Mouse (Mus musculus): ENCODE measurements at regions not wholly inside any gene's neighbourhood (a gene's known extent, or its start where the extent isn't known, plus 50 kb on each side); places are given as distances from the start of the nearest gene placed in this dataset.

GRCm38 (mm10) chr4:7996923-7997574 is 241.8 kb downstream of the Car8 start:
- Histone ChIP-seq H3K36me3 (ENCODE audit: insufficient read depth, low read length) (no peaks in the 10 kb centered on the region), H3K27ac (ENCODE audit: low read length) (no peak overlapping the region), H3K9me3 (ENCODE audit: low read length) (no peaks in the 10 kb centered on the region), H3K4me3 (ENCODE audit: low read length) (no peak overlapping the region), H3K9ac (replicated peaks; ENCODE audit: low read length) (no peak overlapping the region), H3K27me3 (ENCODE audit: insufficient read depth, low read length) (no peaks in the 10 kb centered on the region), H3K4me2 (replicated peaks; ENCODE audit: low read depth, low read length) (no peak overlapping the region), H3K4me1 (ENCODE audit: insufficient read depth, low read length) (no peaks in the 10 kb centered on the region)
- no peak for ATAC-seq (ENCODE audit: low FRiP score, low TSS enrichment)
- WGBS, result 79% methylated on average over 6 of the region's 6 CpGs

- Histone ChIP-seq H3K4me1 (ENCODE audit: insufficient read depth, low read length) (no peaks in the 10 kb centered on the region), H3K9me3 (ENCODE audit: low read length) (no peaks in the 10 kb centered on the region), H3K27ac (ENCODE audit: low read length) (no peak overlapping the region), H3K27me3 (ENCODE audit: insufficient read depth, low read length) (no peaks in the 10 kb centered on the region), H3K9ac (replicated peaks; ENCODE audit: low read length) (no peak overlapping the region), H3K4me2 (replicated peaks; ENCODE audit: low read depth, low read length) (no peak overlapping the region), H3K4me3 (ENCODE audit: low read length) (no peak overlapping the region), H3K36me3 (ENCODE audit: insufficient read depth, low read length) (no peaks in the 10 kb centered on the region)
- WGBS, result 58% methylated on average over 3 of the region's 3 CpGs
- no peak for ATAC-seq (ENCODE audit: low FRiP score, low TSS enrichment)
Observed at GRCm38 (mm10) chr4:7992944-7993343, 245.9 kb downstream of the Car8 start.

GRCm38 (mm10) chr4:7987781-7988180 is 251.1 kb downstream of the Car8 start:
- 93% methylated on average over 1 of the region's 1 CpGs for WGBS
- H3K9ac ChIP-seq (replicated peaks; ENCODE audit: low read length), result no peak overlapping the region
- H3K4me3 ChIP-seq (ENCODE audit: low read length), result no peak overlapping the region
- no peak for ATAC-seq (ENCODE audit: low FRiP score, low TSS enrichment)
- no peak overlapping the region for H3K27ac ChIP-seq (ENCODE audit: low read length)
- H3K4me2 ChIP-seq (replicated peaks; ENCODE audit: low read depth, low read length), result no peak overlapping the region
- no peaks in the 10 kb centered on the region for H3K27me3 ChIP-seq (ENCODE audit: insufficient read depth, low read length)
- H3K4me1 ChIP-seq (ENCODE audit: insufficient read depth, low read length), result no peaks in the 10 kb centered on the region
- no peaks in the 10 kb centered on the region for H3K36me3 ChIP-seq (ENCODE audit: insufficient read depth, low read length)
- no peaks in the 10 kb centered on the region for H3K9me3 ChIP-seq (ENCODE audit: low read length)

GRCm38 (mm10) chr4:7987346-7987745 is 251.5 kb downstream of the Car8 start:
- Histone ChIP-seq H3K27ac (ENCODE audit: low read length) (no peak overlapping the region), H3K4me1 (ENCODE audit: insufficient read depth, low read length) (no peaks in the 10 kb centered on the region), H3K27me3 (ENCODE audit: insufficient read depth, low read length) (no peaks in the 10 kb centered on the region), H3K4me3 (ENCODE audit: low read length) (no peak overlapping the region), H3K9me3 (ENCODE audit: low read length) (no peaks in the 10 kb centered on the region), H3K9ac (replicated peaks; ENCODE audit: low read length) (no peak overlapping the region), H3K36me3 (ENCODE audit: insufficient read depth, low read length) (no peaks in the 10 kb centered on the region), H3K4me2 (replicated peaks; ENCODE audit: low read depth, low read length) (no peak overlapping the region)
- 83% methylated on average over 3 of the region's 3 CpGs for WGBS
- no peak for ATAC-seq (ENCODE audit: low FRiP score, low TSS enrichment)

GRCm38 (mm10) chr4:7984814-7985213 is 254.0 kb downstream of the Car8 start:
- no peaks in the 10 kb centered on the region for H3K4me1 ChIP-seq (ENCODE audit: insufficient read depth, low read length)

GRCm38 (mm10) chr4:7979772-7980351 is 259.0 kb downstream of the Car8 start:
- Histone ChIP-seq H3K4me1 (ENCODE audit: insufficient read depth, low read length) (no peaks in the 10 kb centered on the region), H3K27ac (ENCODE audit: low read length) (no peak overlapping the region), H3K4me3 (ENCODE audit: low read length) (no peak overlapping the region), H3K4me2 (replicated peaks; ENCODE audit: low read depth, low read length) (no peak overlapping the region), H3K36me3 (ENCODE audit: insufficient read depth, low read length) (no peaks in the 10 kb centered on the region), H3K27me3 (ENCODE audit: insufficient read depth, low read length) (no peaks in the 10 kb centered on the region), H3K9ac (replicated peaks; ENCODE audit: low read length) (no peak overlapping the region), H3K9me3 (ENCODE audit: low read length) (no peaks in the 10 kb centered on the region)
- 86% methylated on average over 12 of the region's 12 CpGs for WGBS
- ATAC-seq (ENCODE audit: low FRiP score, low TSS enrichment), result no peak

More at GRCm38 (mm10) chr4:7984814-7985213, 254.0 kb downstream of the Car8 start:
- ATAC-seq (ENCODE audit: low FRiP score, low TSS enrichment), result no peak
- Histone ChIP-seq H3K27me3 (ENCODE audit: insufficient read depth, low read length) (no peaks in the 10 kb centered on the region), H3K9me3 (ENCODE audit: low read length) (no peaks in the 10 kb centered on the region), H3K4me3 (ENCODE audit: low read length) (no peak overlapping the region), H3K36me3 (ENCODE audit: insufficient read depth, low read length) (no peaks in the 10 kb centered on the region), H3K27ac (ENCODE audit: low read length) (no peak overlapping the region), H3K4me2 (replicated peaks; ENCODE audit: low read depth, low read length) (no peak overlapping the region), H3K9ac (replicated peaks; ENCODE audit: low read length) (no peak overlapping the region)
- 90% methylated on average over 6 of the region's 6 CpGs for WGBS

GRCm38 (mm10) chr4:7977661-7978444 is 261.0 kb downstream of the Car8 start:
- no peak overlapping the region for H3K27ac ChIP-seq (ENCODE audit: low read length)
- ATAC-seq (ENCODE audit: low FRiP score, low TSS enrichment), result 0 out of 2 replicates have a peak, but pooled peaks have one; percentile 19
- no peak overlapping the region for H3K4me2 ChIP-seq (replicated peaks; ENCODE audit: low read depth, low read length)
- H3K36me3 ChIP-seq (ENCODE audit: insufficient read depth, low read length), result no peaks in the 10 kb centered on the region
- H3K9me3 ChIP-seq (ENCODE audit: low read length), result no peaks in the 10 kb centered on the region
- H3K4me3 ChIP-seq (ENCODE audit: low read length), result no peak overlapping the region
- H3K27me3 ChIP-seq (ENCODE audit: insufficient read depth, low read length), result no peaks in the 10 kb centered on the region
- H3K4me1 ChIP-seq (ENCODE audit: insufficient read depth, low read length), result no peaks in the 10 kb centered on the region
- WGBS, result 39% methylated on average over 5 of the region's 5 CpGs
- H3K9ac ChIP-seq (replicated peaks; ENCODE audit: low read length), result no peak overlapping the region

GRCm38 (mm10) chr4:7970272-7970671 is 268.6 kb downstream of the Car8 start:
- Histone ChIP-seq H3K36me3 (ENCODE audit: insufficient read depth, low read length) (no peaks in the 10 kb centered on the region), H3K27me3 (ENCODE audit: insufficient read depth, low read length) (no peaks in the 10 kb centered on the region), H3K4me2 (replicated peaks; ENCODE audit: low read depth, low read length) (no peak overlapping the region), H3K9ac (replicated peaks; ENCODE audit: low read length) (no peak overlapping the region), H3K4me3 (ENCODE audit: low read length) (no peak overlapping the region), H3K27ac (ENCODE audit: low read length) (no peak overlapping the region), H3K9me3 (ENCODE audit: low read length) (no peaks in the 10 kb centered on the region), H3K4me1 (ENCODE audit: insufficient read depth, low read length) (no peaks in the 10 kb centered on the region)
- no peak for ATAC-seq (ENCODE audit: low FRiP score, low TSS enrichment)
- WGBS, result 34% methylated on average over 6 of the region's 6 CpGs

GRCm38 (mm10) chr4:7965663-7966062 is 273.2 kb downstream of the Car8 start:
- 91% methylated on average over 5 of the region's 5 CpGs for WGBS
- no peaks in the 10 kb centered on the region for H3K36me3 ChIP-seq (ENCODE audit: insufficient read depth, low read length)
- no peak for ATAC-seq (ENCODE audit: low FRiP score, low TSS enrichment)

More at GRCm38 (mm10) chr4:7965663-7966062, 273.2 kb downstream of the Car8 start:
- Histone ChIP-seq H3K4me1 (ENCODE audit: insufficient read depth, low read length) (no peaks in the 10 kb centered on the region), H3K4me3 (ENCODE audit: low read length) (no peak overlapping the region), H3K27ac (ENCODE audit: low read length) (no peak overlapping the region), H3K9me3 (ENCODE audit: low read length) (no peaks in the 10 kb centered on the region), H3K9ac (replicated peaks; ENCODE audit: low read length) (no peak overlapping the region), H3K4me2 (replicated peaks; ENCODE audit: low read depth, low read length) (no peak overlapping the region), H3K27me3 (ENCODE audit: insufficient read depth, low read length) (no peaks in the 10 kb centered on the region)

Measured in kidney, embryonic 16.5 days (tissue).